Mouse (Mus musculus): ENCODE results near the gene Aph1a. TPM values are rescaled to one million over a fixed set of nuclear protein-coding genes. Genes with fewer than 3 reads are reported as not detected.
"Not testable (repeated sequence)": the region's sequence is repeated elsewhere in the genome, so short reads cannot be mapped to it uniquely, and the experiment has no call there.

Aph1a gene
- polyA plus RNA-seq, 1 experiment from 2014 or later = 33.3 TPM

- peak within 1 kb of the TSS; percentile 18 for H3K4me3 ChIP-seq
- ATAC-seq (ENCODE audit: low read depth) = no peak
- no peaks in the 10 kb centered on the region for H3K27me3 ChIP-seq
- peak within 1 kb of the TSS; percentile 49; the same call in 1 of the 2 replicates for H3K9ac ChIP-seq
- no peaks in the 10 kb centered on the region for H3K36me3 ChIP-seq
- H3K27ac ChIP-seq (replicated peaks) = peak within 1 kb of the TSS; percentile 83
- H3K4me2 ChIP-seq = peak within 1 kb of the TSS; percentile 90
- 16% methylated on average over 12 of the region's 12 CpGs for WGBS
- H3K9me3 ChIP-seq = no peaks in the 10 kb centered on the region
- peaks cover 33% of the 10 kb centered on the region for H3K4me1 ChIP-seq (replicated peaks)
Observed at GRCm38 (mm10) chr3:95891211-95892065, 2.3 kb upstream of the Aph1a start, which contains the start of gene BC028528. Gene BC028528, minus strand, starts transcription at chr3:95892005.

- H3K4me3 ChIP-seq = peak overlapping the region; percentile 18; the same call in 1 of the 2 replicates
- no peaks in the 10 kb centered on the region for H3K36me3 ChIP-seq
Observed at GRCm38 (mm10) chr3:95892066-95893052, 1.4 kb upstream of the Aph1a start.

GRCm38 (mm10) chr3:95893126-95893525, 643 bp upstream of the Aph1a start:
- peak overlapping the region; percentile 90 for H3K4me2 ChIP-seq
- H3K4me3 ChIP-seq = peak overlapping the region; percentile 76
- WGBS = 12% methylated on average over 7 of the region's 7 CpGs
- H3K9ac ChIP-seq = peak overlapping the region; percentile 65
- ATAC-seq (ENCODE audit: low read depth) = 0 out of 2 replicates have a peak, but pooled peaks have one; percentile 5
- peaks cover 33% of the 10 kb centered on the region for H3K4me1 ChIP-seq (replicated peaks)
- H3K9me3 ChIP-seq = no peaks in the 10 kb centered on the region
- no peaks in the 10 kb centered on the region for H3K27me3 ChIP-seq
- H3K36me3 ChIP-seq = peaks cover 7% of the 10 kb centered on the region; the same call in 1 of the 2 replicates
- peak overlapping the region; percentile 83 for H3K27ac ChIP-seq (replicated peaks)

More at GRCm38 (mm10) chr3:95892066-95893052, 1.4 kb upstream of the Aph1a start:
- H3K27ac ChIP-seq (replicated peaks) = peak overlapping the region; percentile 83
- H3K4me2 ChIP-seq = peak overlapping the region; percentile 90
- peaks cover 33% of the 10 kb centered on the region for H3K4me1 ChIP-seq (replicated peaks)
- WGBS = 28% methylated on average over 11 of the region's 11 CpGs
- H3K9me3 ChIP-seq = no peaks in the 10 kb centered on the region
- H3K9ac ChIP-seq = 0 out of 2 replicates have a peak overlapping the region, but pooled peaks have one; percentile 65
- no peak for ATAC-seq (ENCODE audit: low read depth)
- no peaks in the 10 kb centered on the region for H3K27me3 ChIP-seq

- H3K9me3 ChIP-seq = no peaks in the 10 kb centered on the region
- H3K27ac ChIP-seq (replicated peaks) = peak overlapping the region; percentile 80
- H3K4me1 ChIP-seq (replicated peaks) = peaks cover 33% of the 10 kb centered on the region
- H3K4me3 ChIP-seq = peak overlapping the region; percentile 76
- WGBS = 14% methylated on average over 16 of the region's 16 CpGs
- no peaks in the 10 kb centered on the region for H3K27me3 ChIP-seq
- peak overlapping the region; percentile 91 for H3K9ac ChIP-seq
- H3K4me2 ChIP-seq = peak overlapping the region; percentile 90
- peak; percentile 1; the same call in 1 of the 2 replicates for ATAC-seq (ENCODE audit: low read depth)
- H3K36me3 ChIP-seq = peaks cover 7% of the 10 kb centered on the region; the same call in 1 of the 2 replicates
Observed at GRCm38 (mm10) chr3:95894317-95895160, 770 bp downstream of the Aph1a start.

- not testable (repeated sequence) for H3K4me3 ChIP-seq; H3K9me3 ChIP-seq; H3K27me3 ChIP-seq; H3K27ac ChIP-seq (replicated peaks); H3K36me3 ChIP-seq; ATAC-seq (ENCODE audit: low read depth)
- Histone ChIP-seq H3K4me1 (replicated peaks) (peaks cover 33% of the 10 kb centered on the region), H3K9ac (peak overlapping the region; percentile 8; the same call in 1 of the 2 replicates), H3K4me2 (peak overlapping the region; percentile 90)
- WGBS = 83% methylated on average over 7 of the region's 7 CpGs
Observed at GRCm38 (mm10) chr3:95895501-95895900, 1.7 kb downstream of the Aph1a start.

GRCm38 (mm10) chr3:95899800-95900524, 6.2 kb downstream of the Aph1a start:
- Histone ChIP-seq H3K36me3 (peaks cover 7% of the 10 kb centered on the region; the same call in 1 of the 2 replicates), H3K27ac (replicated peaks) (no peak overlapping the region), H3K4me1 (replicated peaks) (peaks cover 24% of the 10 kb centered on the region), H3K27me3 (peaks cover 18% of the 10 kb centered on the region), H3K9ac (no peak overlapping the region), H3K4me2 (no peak overlapping the region), H3K4me3 (no peak overlapping the region), H3K9me3 (no peaks in the 10 kb centered on the region)
- no peak for ATAC-seq (ENCODE audit: low read depth)
- WGBS = 82% methylated on average over 13 of the region's 13 CpGs

- 69% methylated on average over 9 of the region's 9 CpGs for WGBS
- Histone ChIP-seq H3K9me3 (no peaks in the 10 kb centered on the region), H3K36me3 (peaks cover 7% of the 10 kb centered on the region; the same call in 1 of the 2 replicates), H3K27me3 (peaks cover 18% of the 10 kb centered on the region), H3K9ac (peak overlapping the region; percentile 6; the same call in 1 of the 2 replicates), H3K4me1 (replicated peaks) (peaks cover 32% of the 10 kb centered on the region), H3K27ac (replicated peaks) (no peak overlapping the region), H3K4me2 (no peak overlapping the region), H3K4me3 (no peak overlapping the region)
- ATAC-seq (ENCODE audit: low read depth) = no peak
Observed at GRCm38 (mm10) chr3:95901616-95902372, 8.0 kb downstream of the Aph1a start.

GRCm38 (mm10) chr3:95902373-95902625, 8.5 kb downstream of the Aph1a start:
- H3K27ac ChIP-seq (replicated peaks) = no peak overlapping the region
- H3K4me2 ChIP-seq = no peak overlapping the region
- H3K27me3 ChIP-seq = peaks cover 21% of the 10 kb centered on the region
- H3K9ac ChIP-seq = peak overlapping the region; percentile 8; the same call in 1 of the 2 replicates
- H3K9me3 ChIP-seq = no peaks in the 10 kb centered on the region
- peaks cover 36% of the 10 kb centered on the region for H3K4me1 ChIP-seq (replicated peaks)
- no peak for ATAC-seq (ENCODE audit: low read depth)
- H3K36me3 ChIP-seq = peaks cover 7% of the 10 kb centered on the region; the same call in 1 of the 2 replicates
- H3K4me3 ChIP-seq = no peak overlapping the region

GRCm38 (mm10) chr3:95902643-95903042, 8.9 kb downstream of the Aph1a start:
- 41% methylated on average over 6 of the region's 6 CpGs for WGBS
- peak overlapping the region; percentile 8; the same call in 1 of the 2 replicates for H3K9ac ChIP-seq
- H3K36me3 ChIP-seq = peaks cover 4% of the 10 kb centered on the region; the same call in 1 of the 2 replicates
- no peak overlapping the region for H3K4me2 ChIP-seq
- no peaks in the 10 kb centered on the region for H3K9me3 ChIP-seq
- no peak overlapping the region for H3K27ac ChIP-seq (replicated peaks)
- peaks cover 36% of the 10 kb centered on the region for H3K4me1 ChIP-seq (replicated peaks)
- no peak overlapping the region for H3K4me3 ChIP-seq
- peaks cover 24% of the 10 kb centered on the region for H3K27me3 ChIP-seq
- ATAC-seq (ENCODE audit: low read depth) = no peak

Data from neural tube, embryonic 13.5 days (tissue).